Mouse (Mus musculus) liver, embryonic 14.5 days (tissue): ENCODE measurements at regions not wholly inside any gene's neighbourhood (a gene's known extent, or its start where the extent isn't known, plus 50 kb on each side); places are given as distances from the start of the nearest gene placed in this dataset.

Source experiments
- CTCF ChIP-seq: IDR thresholded peaks from 2 replicates; pipeline ENCODE4 v1.5.1; 2016; ENCODE audit warnings: antibody characterized with exemption, low read depth, control low read depth
- EP300 ChIP-seq: IDR thresholded peaks from 2 replicates; pipeline ENCODE4 v1.6.1; 2016; ENCODE audit warnings: antibody characterized with exemption, low read depth

DNA sequence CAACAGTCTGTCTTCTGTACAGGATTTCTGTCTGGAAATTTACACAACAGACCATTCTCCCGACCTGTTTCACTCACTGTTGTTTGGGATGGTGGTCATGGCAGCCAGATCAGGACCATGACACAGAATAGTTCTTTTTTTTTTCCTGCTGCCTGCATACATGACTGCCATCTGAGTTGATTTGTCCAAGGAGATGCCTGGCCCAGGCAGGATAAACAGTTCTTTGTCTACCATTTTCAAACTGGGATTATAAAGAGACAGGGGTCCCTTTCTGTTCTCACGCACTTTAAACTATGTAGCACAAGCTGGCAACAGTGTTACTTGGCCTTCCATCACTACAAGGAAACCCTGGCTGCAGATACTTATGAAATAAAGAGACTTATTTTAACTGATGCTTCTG, 61.1 kb downstream of the Snrpe start:
- no peak for TF ChIP-seq CTCF
- no peak for TF ChIP-seq EP300
